Mouse (Mus musculus) thymus, postnatal 0 days (tissue): Measurements from ENCODE around the gene Sh3bgr. TPM values are rescaled to one million over a fixed set of nuclear protein-coding genes. Genes with fewer than 3 reads are reported as not detected.
A peak's percentile ranks its signal among the peaks of the same experiment; 100 is the strongest.

ENCODE experiments used
- DNase-seq: peaks from one replicate; pipeline ENCODE4 v3.0.0-alpha.2; 2015; ENCODE audit warnings: low spot score
- polyA plus RNA-seq: library from polyadenylated mRNA; unstranded; fragments of >200 nt; fragmentation: Nextera tagmentation; extraction: Ambion mirVana; gene quantifications from 2 replicates; pipeline ENCODE4 v1.2.1, GENCODE M21; 2015

Gene Sh3bgr
- polyA plus RNA-seq, 1 experiment from 2014 or later, result 0.82 TPM

- DNase-seq, result no peak
Measured at GRCm38 (mm10) chr16:96209789-96210188, 9.5 kb downstream of the Sh3bgr start.

DNA sequence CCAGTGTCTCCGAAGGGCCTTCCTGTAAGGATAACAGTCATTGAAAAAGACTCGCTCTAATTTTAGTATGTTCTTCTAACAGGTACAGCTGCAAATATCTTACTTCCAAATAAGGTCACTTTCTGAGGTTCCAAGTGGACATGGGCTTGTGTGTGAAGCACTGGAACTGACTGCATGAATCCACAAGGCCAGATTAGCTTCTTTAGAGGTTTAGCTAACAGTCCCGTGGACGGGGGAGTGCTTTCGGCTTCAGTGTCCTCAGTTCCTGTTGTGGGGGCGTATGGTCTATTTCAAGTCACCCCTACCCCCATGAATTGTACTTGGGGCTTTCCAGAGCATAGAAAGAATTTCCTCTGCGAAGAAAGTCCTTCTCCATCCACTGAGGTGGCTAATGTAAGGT, 10.6 kb downstream of the Sh3bgr start:
- DNase-seq, result no peak

DNA sequence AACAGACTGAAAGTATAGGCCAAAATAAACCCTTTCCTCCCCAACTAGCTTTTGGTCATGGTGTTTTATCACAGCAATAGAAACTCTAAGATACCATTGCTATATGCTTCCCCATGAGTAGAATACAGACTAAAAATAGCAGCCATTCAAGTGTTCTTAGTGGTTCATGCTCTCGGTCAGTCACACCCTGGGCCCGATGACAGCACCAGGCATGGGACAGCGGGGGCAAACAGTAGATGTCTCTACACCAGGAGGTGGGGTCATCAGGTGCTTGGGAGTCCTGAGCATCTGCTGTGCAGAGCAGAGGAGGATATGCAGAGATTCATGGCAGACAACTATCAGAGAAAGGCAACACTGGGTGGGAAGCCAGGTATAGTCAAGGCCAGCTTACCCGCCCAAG, 12.8 kb downstream of the Sh3bgr start:
- no peak for DNase-seq

- no peak for DNase-seq
Measured at GRCm38 (mm10) chr16:96221491-96221890, 21.2 kb downstream of the Sh3bgr start.

DNA sequence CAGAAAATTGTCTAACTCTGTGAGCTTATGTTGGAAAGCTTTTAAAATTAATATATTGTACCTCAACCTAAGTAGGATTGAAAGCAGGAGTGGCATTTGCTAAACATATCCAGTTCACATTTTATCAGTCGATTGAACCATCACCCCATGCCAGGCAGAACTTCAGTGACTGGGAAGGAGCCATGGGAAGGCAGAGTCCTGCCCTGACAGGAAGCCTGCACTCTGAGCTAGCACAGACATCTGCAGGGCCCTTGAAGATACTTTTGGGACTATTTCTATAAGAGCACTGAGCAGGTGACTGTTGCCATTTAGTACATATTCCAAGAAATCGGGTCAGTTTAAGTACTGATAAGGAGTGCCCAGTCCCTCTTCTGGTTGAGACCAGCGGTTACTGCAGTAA, 21.7 kb downstream of the Sh3bgr start:
- DNase-seq, result no peak

GRCm38 (mm10) chr16:96222452-96222851, 22.2 kb downstream of the Sh3bgr start:
- no peak for DNase-seq

- DNase-seq, result no peak
Measured at GRCm38 (mm10) chr16:96228438-96228837, 28.2 kb downstream of the Sh3bgr start.

DNA sequence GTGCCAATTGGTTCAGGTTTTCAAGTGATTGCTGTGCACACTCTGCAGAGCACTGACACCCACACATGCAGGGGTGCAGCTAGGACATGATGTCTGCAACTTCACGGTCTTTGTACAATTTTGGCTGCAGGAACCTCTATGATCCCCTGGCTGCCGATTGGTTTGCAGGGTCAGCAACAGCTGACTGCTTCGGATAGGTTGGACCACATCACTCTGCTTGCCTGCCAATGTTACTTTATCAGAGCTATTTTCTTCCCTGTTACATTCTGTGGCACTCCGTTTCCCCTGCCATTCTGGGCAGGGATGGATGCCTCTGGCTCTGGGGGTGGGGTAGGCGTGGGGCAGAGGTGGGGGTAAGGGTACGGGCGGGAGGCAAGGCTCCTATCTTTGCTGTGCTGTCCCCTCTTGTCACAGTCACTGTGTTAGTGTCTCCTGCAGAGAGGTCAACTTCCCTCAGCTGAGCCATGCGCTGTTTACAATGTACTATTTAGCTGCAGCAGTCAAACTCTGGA, 28.9 kb downstream of the Sh3bgr start:
- DNase-seq, result no peak

- DNase-seq, result peak; percentile 80
Measured at GRCm38 (mm10) chr16:96230411-96230810, 30.2 kb downstream of the Sh3bgr start.

DNA sequence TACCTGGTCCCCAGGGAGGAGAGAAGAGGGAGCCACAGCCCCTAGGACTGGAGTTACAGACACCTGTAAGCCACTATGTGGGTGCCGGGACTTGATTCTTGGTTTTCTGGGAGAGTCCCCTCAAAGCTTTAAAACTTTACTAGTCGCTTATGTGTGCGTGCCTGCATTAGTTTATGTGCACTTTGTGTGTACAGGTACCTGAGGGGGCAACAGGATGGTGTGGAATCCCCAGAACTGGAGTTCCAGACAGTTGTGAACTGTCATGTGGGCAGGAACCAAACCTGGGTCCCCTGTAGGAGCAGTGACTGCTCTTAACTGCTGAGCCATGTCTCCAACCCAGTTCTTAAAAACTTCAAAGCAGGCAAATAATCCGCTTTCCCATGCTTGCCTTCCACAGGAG, 31.0 kb downstream of the Sh3bgr start:
- no peak for DNase-seq

DNA sequence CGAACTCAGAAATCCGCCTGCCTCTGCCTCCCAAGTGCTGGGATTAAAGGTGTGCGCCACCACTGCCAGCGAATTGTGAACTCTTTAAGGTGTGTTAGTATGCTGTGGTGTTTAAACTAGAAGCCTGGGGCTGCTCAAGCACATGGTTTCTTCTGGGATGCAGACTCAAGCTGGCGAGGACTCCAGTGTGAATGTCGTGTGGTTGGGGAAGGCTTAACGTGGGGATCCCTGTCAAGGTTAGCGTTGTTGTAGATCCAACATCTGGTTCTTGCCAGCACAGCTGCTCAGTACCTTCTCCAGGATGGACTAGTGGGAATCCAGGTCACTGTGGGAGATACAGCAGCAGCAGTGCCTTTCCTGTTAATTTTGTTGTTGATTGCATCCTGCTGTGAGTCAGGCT, 31.7 kb downstream of the Sh3bgr start:
- no peak for DNase-seq

DNA sequence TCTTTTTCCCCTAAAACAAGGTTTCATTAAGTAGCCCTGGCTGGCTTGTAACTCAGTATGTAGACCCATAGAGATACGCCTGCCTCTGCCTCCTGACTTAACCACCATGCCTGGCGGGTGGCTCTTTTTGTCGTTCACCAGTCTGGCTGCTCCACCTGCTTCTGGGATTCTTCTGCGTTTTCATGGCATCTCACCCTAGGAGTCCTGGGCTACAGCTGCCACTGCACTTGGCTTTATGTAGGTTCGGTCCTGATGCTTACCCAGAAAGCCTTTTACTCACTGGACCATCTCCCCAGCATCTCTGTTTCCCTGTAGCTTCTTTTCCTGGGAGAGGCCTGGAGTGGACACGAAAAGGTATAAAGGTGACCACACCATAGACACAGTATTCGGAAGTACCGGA, 33.7 kb downstream of the Sh3bgr start:
- DNase-seq, result no peak

DNA sequence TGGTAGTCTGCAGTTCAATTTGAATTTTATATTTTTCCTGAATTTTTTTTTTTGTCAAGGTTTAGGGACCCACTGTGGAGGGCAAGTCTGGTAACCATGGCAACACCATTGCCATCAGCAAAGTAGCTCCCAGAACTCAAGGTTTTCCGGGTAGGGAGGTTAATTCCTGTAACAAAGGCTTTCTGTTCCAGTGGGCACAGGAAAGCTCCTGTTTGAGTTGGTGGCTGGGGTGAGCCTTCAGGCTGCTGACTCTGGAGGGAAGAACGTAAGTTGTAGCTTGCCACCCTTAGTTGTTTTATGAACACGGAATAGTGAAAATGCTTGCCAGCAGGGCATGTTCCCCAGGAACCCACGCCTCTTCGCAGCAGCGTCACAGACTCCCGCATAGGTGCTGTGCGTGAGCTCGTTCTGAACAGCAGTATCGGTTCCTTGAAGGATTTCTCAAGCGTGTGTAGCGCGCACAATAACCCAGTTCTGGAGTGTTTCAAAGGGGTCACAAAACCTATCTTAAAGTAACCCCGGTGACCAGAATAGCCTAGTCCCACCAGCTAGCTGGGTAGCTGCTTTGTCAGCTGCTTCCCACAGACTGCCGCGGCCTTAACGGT, 35.2 kb downstream of the Sh3bgr start, which contains the start of gene B3galt5:
Gene B3galt5 (plus strand): TSS at position 436 of the 605 bp plus-strand sequence.
- no peak for DNase-seq

DNA sequence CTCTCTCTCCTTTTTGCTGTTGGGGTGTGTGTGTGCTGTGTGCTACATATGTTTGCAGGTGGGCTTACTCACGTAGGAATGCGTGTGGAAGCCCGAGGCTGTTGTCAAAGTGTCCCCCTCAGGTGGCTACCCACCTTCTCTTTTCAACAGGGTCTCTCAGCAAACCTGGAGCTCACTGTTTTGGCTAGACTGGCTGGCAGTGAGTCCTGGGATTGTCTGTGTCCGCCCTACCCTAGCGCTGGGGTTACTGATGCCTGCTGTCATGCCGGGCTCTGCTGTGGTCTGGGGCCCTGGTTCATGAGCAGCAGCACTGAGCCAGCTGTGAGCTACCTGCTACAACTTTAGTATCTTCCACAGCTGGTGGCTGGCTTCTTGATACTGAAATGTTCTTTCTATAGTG, 44.2 kb downstream of the Sh3bgr start:
- DNase-seq, result peak; percentile 19

DNA sequence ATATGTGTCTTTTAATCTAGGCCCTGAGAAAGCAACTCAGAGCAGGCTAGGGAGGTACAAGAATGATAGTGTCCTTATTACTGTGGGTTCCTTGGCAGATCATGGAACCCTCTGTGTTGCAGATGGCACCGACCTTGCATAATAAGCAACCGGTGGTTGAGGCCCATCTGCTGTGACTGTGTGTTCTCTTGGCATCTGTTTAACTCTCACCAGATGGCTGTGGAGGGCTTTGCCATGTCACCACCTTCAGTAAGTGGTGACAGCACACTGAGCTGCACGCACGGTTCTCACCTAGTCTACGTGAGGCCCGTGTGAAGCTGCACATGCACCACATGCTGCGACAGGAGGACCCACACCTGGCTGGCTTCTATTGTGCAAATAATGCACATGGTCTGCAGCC, 49.4 kb downstream of the Sh3bgr start:
- no peak for DNase-seq

DNA sequence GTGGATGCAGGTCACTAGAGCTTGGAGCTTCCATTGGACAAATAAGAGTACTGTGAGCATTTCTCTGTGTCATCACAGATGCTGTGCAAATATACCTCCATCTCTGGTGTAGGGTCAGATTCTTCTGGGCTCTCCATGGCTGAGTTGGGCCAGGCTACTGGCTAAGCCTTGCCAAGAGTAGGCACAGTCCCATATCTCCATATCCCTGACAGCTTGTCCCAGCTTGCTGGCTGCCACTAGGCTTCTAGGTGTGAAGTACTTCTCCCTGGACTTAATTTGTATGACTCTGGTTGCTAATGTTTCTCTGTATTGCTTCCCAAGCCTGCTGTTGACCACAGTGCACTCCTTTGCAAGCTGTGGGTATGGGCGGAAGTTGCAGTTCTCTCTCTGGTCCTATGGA, 51.9 kb downstream of the Sh3bgr start:
- no peak for DNase-seq

GRCm38 (mm10) chr16:96258429-96258828, 58.2 kb downstream of the Sh3bgr start:
- DNase-seq, result no peak

GRCm38 (mm10) chr16:96271736-96272135, 71.5 kb downstream of the Sh3bgr start:
- no peak for DNase-seq

DNA sequence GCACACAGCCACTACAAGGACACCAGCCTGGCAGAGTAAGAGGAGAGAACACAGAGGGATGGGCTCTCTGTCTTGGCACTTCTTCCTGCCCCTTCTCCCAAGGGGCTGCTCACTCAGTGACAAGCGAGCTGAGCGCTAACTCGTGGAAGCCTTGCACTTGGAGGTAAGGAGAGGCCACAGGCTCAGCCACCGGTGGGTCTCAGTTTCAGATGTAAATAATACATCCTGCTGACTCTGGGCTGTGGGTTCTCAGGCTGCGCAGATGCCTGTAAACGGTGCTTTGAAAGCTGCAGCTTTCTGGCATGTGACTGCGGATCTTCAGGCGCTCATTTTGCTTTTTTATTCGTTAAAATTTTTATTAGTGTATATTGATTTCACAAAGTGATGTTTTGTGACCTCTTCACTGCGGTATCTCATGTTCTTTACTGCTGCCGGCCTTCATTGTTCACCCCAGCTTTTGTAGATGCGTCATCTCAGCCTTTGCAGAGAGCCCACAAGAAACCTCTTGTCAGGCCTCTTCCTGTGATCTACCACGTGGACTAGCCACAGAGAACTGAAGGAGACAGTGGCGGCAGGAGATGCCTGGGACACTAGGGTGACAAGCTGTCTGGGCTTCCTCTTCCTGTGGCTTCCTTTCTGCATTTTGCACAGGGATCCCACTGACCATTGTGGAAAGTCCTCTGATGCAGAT, 72.8 kb downstream of the Sh3bgr start:
- peak; percentile 77 for DNase-seq

DNA sequence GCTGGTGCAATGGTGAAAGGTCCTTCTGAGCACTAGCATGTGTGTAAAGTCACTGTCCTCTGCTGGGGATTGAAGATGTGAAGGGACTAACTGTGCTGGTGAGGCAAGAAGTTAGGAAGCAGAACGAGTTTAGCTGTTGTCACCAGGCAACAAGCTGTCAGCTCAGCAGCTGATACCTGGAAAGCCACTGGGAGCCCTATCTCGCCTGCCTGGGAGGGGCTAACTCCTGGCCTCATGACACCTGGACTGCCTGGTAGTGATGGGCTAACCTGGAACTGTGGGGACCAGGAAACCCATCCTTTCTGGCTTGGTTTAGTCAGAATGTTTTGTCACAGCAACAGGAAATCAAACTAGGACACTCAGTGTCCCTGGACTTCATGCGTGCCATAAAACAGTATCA, 76.3 kb downstream of the Sh3bgr start:
- no peak for DNase-seq
